Mouse (Mus musculus): Measurements from ENCODE around the gene Mgat3.
A peak's percentile ranks its signal among the peaks of the same experiment; 100 is the strongest.

Mgat3 gene

DNA sequence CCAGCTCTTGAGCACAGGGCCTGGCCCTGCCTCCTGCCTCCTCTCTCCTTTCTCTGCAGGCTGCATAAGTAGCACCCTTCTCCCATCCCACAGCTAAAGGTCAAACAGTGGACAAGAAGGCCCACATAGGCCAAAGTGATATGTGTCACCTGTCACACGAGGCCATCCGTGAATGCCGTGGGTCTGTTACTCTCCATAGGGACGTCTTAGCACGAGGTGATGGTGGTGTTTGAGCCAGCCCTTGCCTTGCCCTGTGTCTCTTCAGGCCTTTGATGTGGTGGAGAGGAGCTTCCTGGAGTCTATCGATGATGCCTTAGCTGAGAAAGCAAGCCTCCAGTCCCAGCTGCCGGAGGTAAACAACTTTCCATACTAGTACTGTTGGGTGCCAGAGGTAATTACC is 24.0 kb upstream of the Mgat3 start:
- no peak for DNase-seq (ENCODE audit: low read depth, low spot score)

GRCm38 (mm10) chr15:80152663-80153062 is 20.9 kb upstream of the Mgat3 start:
- DNase-seq (ENCODE audit: low read depth, low spot score), result no peak

DNA sequence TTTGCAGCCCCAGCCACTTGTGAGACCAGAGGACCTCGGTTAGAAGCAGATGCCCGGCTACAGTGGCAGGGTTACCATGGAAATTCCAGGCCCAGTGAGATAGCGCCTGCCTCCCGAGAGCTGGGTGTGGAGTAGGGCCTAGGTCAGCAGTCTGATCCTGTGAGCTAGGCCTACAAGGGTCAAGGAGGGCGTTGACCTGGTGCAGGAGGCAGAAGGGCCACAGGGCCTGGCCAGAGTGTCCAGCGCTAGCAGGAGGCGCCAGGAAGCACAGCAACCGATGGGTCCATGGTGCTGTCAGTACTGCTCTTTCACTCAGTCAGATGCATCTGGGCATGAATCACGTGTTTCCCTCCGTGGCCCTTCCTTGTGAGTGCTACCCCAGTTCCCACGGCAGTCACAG is 19.8 kb upstream of the Mgat3 start:
- DNase-seq (ENCODE audit: low read depth, low spot score), result no peak

DNA sequence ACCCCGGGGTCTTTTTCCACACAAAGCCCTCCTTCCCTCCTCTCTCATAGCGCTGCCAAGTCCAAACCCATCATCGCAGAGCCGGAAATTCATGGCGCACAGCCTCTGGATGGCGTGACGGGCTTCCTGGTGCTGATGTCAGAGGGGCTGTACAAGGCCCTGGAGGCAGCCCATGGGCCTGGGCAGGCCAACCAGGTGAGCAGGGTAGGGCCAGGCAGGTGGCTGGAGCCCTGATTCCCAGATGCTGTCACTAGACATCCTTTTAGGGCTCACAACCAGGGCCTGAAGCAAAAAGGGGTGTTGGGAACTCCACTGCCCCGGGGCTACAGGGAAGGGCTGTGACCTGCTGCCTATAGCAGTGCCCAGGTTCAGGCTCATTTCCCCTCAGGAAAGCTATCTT is 17.8 kb upstream of the Mgat3 start:
- no peak for DNase-seq (ENCODE audit: low read depth, low spot score)

DNA sequence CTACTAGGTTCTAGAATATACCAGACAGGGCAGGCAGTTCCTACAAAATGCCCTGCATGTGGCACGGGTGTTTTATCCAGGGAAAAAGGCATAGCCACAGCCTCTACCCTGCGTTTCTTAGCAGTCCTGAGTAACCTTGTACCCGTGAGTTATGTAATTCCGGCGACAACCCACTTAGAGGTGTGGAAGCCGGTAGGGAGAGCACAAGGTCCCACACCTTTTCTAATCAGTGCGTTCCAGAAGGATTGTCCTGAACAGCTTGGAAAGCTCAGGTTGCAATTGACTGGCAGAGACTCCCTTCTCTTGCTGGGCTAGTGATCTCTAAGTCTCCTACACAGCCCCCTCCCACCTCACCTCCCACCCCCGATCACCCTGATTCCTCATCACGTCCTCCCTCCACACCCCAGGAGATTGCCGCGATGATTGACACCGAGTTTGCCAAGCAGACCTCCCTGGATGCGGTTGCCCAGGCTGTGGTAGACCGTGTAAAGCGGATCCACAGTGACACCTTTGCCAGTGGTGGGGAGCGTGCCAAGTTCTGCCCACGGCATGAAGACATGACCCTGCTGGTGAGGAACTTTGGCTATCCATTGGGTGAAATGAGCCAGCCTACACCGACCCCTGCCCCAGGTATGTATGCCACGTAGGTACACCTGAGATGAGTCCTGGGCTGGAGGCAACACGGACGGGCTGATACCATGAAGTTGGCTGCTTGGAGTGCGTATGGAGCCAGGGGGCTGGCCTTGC is 16.2 kb upstream of the Mgat3 start:
- DNase-seq (ENCODE audit: low read depth, low spot score), result no peak

DNA sequence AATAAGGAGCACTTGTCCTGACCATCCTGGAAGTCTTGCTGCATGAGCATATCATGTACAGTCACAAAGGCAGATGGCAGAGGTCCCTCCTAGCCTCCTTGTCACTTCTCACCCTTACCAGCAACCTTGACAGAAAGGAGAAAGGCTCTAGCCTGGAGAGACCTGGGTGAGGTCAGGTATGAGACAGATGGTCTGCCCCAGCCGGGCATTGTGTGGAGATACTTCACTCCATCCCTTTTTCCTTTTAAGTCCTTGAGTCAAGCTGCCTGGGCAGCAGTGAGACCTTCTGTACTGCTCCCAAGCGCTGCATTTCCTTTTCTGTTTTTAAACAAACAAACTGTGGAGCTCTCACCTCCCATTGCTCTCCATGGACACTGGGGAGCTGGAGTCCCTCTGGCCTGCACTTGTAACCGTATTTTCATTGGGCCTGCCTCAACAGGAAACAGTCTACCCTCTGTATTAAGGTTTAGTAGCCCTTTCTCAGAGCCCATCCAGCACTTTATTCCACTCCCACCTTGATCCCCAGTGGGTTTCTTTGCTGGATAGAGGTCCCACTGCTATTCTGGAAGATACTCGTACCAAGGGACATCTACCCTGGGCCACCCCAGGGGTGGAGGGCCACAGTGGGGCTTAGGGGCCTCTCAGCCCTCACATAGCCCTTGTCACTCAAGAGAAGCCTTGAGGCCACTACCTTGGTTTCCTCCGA is 15.4 kb upstream of the Mgat3 start:
- DNase-seq (ENCODE audit: low read depth, low spot score), result no peak

DNA sequence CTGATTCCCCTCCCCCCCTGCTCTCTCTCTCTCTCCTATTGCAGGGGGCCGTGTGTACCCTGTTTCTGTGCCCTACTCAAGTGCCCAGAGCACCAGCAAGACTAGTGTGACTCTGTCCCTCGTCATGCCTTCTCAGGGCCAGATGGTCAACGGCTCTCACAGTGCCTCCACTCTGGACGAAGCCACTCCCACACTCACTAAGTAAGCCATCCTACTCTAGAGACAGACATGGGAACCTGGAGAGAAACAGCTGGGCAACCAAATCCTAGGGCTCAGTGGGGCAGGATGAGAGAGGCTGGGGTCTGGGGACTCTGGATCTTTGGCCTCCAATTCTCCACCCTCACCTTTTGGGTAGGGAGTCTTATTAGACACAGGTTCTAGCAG is 14.8 kb upstream of the Mgat3 start:
- peak; percentile 50 for DNase-seq (ENCODE audit: low read depth, low spot score)

GRCm38 (mm10) chr15:80159286-80159901 is 14.1 kb upstream of the Mgat3 start:
- peak; percentile 78 for DNase-seq (ENCODE audit: low read depth, low spot score)

GRCm38 (mm10) chr15:80160223-80160622 is 13.3 kb upstream of the Mgat3 start:
- DNase-seq (ENCODE audit: low read depth, low spot score), result peak; percentile 88

DNA sequence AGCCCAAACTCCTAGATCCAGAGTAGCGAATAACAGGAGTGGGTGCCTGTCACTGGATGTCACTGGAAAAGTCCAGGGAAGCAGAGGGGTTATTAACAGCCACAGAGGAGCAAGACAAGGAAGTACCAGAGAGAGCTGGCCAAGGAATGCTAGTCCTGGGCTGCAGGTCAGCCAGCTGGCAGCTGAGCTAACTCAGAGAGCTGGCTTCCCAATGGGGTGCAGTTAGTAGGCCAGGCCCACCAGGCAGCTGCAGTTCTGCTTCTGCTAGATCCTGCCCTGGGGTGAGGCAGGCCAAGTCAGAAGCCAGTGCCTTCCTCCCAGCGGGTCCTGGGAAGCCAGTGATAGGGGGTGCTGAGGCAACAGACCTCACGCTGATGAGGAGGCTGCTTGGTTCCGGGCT is 12.8 kb upstream of the Mgat3 start:
- DNase-seq (ENCODE audit: low read depth, low spot score), result peak; percentile 55

DNA sequence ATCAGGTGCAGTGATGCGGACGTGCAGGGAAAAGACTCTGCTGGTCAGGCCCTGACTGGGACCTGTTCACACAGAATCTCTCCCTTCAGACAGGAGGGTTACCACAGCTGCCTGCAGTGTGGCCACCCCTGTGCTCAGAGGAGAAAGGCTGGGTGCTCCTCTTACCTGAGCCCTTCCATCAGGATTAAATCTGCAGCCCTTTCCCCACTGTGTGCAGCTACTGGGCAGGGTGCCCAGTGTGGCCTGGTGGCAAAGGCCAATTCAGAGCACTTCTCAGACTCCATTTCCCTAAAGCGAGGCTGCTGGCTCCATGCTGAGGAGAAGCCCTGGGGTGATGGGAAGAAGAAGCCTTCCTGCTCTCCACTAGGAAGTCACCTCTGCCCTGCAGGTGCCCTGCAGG is 12.3 kb upstream of the Mgat3 start:
- DNase-seq (ENCODE audit: low read depth, low spot score), result no peak

- no peak for DNase-seq (ENCODE audit: low read depth, low spot score)
Measured at GRCm38 (mm10) chr15:80162401-80162964, 11.0 kb upstream of the Mgat3 start.

DNA sequence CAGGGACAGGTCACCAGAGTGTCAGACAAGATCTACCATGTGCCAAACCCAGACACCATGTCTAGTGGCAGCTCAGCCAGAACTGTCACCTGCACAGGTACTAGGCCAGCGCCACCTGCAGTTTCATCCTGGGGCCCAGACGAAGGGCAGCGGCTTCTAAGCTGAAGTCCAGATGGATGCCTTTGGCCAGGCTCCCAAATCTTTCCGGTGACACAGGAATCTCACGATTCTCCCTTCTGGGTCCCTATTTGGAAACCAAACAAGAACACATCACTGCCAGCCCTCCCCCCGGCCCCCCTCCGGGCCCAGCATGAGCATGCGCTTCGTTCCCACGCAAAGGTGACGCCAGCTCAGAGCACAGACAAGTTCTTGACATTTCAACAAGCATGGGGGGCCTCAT is 10.2 kb upstream of the Mgat3 start:
- no peak for DNase-seq (ENCODE audit: low read depth, low spot score)

- DNase-seq (ENCODE audit: low read depth, low spot score), result no peak
Measured at GRCm38 (mm10) chr15:80163716-80164115, 9.8 kb upstream of the Mgat3 start.

DNA sequence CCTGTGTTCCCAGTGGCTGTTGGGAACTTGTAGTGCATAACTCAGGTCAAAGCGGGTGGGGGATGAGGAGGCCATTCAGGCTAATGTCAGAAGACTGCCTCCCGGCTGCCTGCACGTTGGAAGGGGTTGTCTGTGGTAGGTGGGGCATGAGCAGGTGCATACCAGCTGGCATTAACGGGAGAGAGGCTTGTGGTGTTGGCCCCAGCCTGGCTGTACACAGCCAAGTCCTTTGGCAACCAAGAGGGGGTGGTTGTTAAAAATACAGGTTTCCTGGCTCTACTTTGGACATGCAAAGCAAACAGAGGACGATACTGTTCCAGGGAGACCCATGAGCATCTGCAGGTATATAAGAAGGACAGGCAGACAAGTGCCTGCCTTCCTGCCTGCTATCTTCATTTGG is 8.1 kb upstream of the Mgat3 start:
- no peak for DNase-seq (ENCODE audit: low read depth, low spot score)

- peak; percentile 58 for DNase-seq (ENCODE audit: low read depth, low spot score)
Measured at GRCm38 (mm10) chr15:80169484-80169883, 4.0 kb upstream of the Mgat3 start.

- DNase-seq (ENCODE audit: low read depth, low spot score), result no peak
Measured at GRCm38 (mm10) chr15:80170357-80170756, 3.2 kb upstream of the Mgat3 start.

DNA sequence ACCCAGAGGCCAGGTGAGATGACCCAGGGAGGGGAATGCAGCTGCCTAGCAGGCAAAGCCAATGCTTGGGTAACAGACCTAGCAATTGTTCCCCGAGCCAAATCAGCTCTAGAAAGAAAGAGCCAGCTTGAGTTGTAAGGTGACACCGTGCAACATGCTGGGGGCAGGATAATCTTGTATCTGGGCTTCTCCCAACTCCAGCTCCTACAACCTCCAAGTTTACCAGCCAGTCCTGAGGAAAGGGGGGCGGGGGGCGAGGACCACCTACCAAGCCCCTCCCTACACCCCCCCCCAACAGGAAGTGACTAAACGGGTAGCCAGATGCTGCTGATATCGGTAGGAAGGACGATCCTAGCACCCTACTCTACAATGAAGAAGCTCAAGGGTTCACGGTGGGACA is 2.2 kb upstream of the Mgat3 start:
- peak; percentile 25 for DNase-seq (ENCODE audit: low read depth, low spot score)

- DNase-seq (ENCODE audit: low read depth, low spot score), result peak; percentile 43
Measured at GRCm38 (mm10) chr15:80171791-80172190, 1.7 kb upstream of the Mgat3 start.

GRCm38 (mm10) chr15:80173781-80174597 is 468 bp downstream of the Mgat3 start:
- DNase-seq (ENCODE audit: low read depth, low spot score), result no peak

GRCm38 (mm10) chr15:80174598-80174875 is 1.0 kb downstream of the Mgat3 start:
- peak; percentile 27 for DNase-seq (ENCODE audit: low read depth, low spot score)

DNA sequence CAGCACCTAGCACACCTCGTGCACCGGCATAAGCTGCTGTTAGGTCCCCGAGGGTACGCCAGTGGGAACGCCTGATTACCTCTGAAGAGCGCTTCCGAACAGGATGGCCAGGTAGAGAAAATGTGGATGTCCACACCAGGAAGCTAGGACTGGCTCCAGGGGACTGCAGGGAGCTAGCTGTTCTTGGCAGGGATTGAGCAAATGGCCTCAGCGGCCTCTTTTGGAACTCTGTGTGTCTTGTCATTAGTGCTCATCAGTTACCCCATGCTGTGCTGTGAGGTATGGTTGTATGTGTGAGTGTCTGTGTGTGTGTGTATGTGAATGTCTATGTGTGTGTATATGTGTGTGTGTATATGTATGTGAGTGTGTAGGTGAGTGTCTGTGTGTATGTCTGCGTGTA is 1.8 kb downstream of the Mgat3 start:
- DNase-seq (ENCODE audit: low read depth, low spot score), result no peak

Data from 3T3-L1 (cell line).